Mouse (Mus musculus): ENCODE data around the gene 4933405L10Rik. TPM values are rescaled to one million over a fixed set of nuclear protein-coding genes. Genes with fewer than 3 reads are reported as not detected.

The 4933405L10Rik gene
- polyA plus RNA-seq, 1 experiment = not detected

DNA sequence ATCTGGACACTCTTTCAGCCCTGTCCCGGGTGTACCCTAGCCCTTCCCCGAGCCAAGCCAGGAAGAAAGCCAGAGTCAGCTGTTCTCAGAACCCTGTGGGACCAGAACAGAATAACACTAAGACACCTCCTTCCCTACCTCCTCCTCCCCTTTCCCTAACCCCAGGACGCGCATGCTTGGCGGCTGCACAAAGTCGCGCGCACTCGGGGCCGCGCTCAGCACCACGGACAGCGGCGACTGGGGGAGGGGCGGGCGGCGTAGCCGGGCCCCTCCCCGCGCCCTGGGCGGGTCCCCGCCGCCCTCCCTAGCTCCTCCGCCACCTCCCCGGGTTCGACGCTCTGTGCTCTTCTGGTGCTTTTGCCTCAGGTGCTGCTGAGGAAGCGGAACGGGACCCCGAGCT lies 13.8 kb upstream of the 4933405L10Rik start:
- no peak for TF ChIP-seq CTCF (IDR thresholded peaks at IDR 0.05; ENCODE audit: borderline replicate concordance, control insufficient read depth, extremely low read depth, insufficient read depth, low read length, poor library complexity)
- TF ChIP-seq POLR2A (IDR thresholded peaks at IDR 0.05; ENCODE audit: control insufficient read depth, extremely low read depth, insufficient read depth, low read length, poor library complexity) = no peak
- 89% methylated on average over 28 of the region's 30 CpGs for WGBS
- Histone ChIP-seq H3K4me1 (replicated peaks; ENCODE audit: control insufficient read depth, insufficient read depth, low read length) (0 out of 2 replicates have a peak, but pooled peaks cover 2% of the 10 kb centered on the region), H3K27me3 (ENCODE audit: control insufficient read depth, insufficient read depth, low read length) (no peaks in the 10 kb centered on the region), H3K4me3 (ENCODE audit: control insufficient read depth, insufficient read depth, low read length) (no peak overlapping the region), H3K36me3 (ENCODE audit: control insufficient read depth, insufficient read depth, low read length) (peaks cover 95% of the 10 kb centered on the region), H3K27ac (ENCODE audit: control insufficient read depth, insufficient read depth, low read length) (no peak overlapping the region)
- DNase-seq = no peak

DNA sequence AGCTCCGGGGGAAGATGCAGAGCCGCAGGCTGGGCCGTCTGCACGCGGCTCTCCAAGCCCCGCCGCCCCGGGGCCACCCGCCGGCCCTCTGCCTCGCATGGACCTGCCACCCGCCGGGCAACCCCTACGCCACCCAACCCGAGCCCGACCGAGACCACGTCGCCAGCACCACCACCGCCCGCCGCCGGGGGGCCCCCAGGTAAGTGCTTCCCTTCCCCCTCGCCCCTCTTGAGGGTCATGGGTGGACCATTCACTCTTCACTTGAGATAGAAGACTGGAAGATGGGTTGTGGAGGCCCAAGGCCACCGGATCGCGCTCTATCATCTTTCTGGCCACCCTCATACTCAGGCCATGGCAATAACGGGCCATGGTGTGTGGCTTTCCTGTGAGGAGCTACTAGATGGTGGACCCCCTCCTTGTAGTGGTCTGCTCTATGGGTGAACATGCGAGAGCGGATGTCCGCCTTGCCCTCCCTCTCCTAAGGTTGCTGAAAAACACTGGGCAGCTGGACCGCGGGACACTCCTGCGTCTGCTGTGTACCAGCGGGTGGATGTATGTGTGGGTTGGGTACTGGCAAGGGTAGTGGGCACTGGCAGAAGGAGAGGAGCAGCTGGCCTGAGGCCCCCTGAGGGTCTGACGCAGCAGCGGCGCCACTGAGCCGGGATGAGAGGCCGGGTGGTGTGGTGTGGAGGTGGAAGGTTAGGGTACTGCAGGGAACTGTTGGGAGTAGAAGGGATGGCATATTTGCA lies 13.2 kb upstream of the 4933405L10Rik start:
- H3K4me3 ChIP-seq (ENCODE audit: control insufficient read depth, insufficient read depth, low read length) = no peak overlapping the region
- 95% methylated on average over 40 of the region's 40 CpGs for WGBS
- H3K27me3 ChIP-seq (ENCODE audit: control insufficient read depth, insufficient read depth, low read length) = no peaks in the 10 kb centered on the region
- H3K27ac ChIP-seq (ENCODE audit: control insufficient read depth, insufficient read depth, low read length) = no peak overlapping the region
- DNase-seq = no peak
- TF ChIP-seq CTCF (IDR thresholded peaks at IDR 0.05; ENCODE audit: borderline replicate concordance, control insufficient read depth, extremely low read depth, insufficient read depth, low read length, poor library complexity) = no peak
- TF ChIP-seq POLR2A (IDR thresholded peaks at IDR 0.05; ENCODE audit: control insufficient read depth, extremely low read depth, insufficient read depth, low read length, poor library complexity) = no peak
- peaks cover 89% of the 10 kb centered on the region for H3K36me3 ChIP-seq (ENCODE audit: control insufficient read depth, insufficient read depth, low read length)
- H3K4me1 ChIP-seq (replicated peaks; ENCODE audit: control insufficient read depth, insufficient read depth, low read length) = no peaks in the 10 kb centered on the region

DNA sequence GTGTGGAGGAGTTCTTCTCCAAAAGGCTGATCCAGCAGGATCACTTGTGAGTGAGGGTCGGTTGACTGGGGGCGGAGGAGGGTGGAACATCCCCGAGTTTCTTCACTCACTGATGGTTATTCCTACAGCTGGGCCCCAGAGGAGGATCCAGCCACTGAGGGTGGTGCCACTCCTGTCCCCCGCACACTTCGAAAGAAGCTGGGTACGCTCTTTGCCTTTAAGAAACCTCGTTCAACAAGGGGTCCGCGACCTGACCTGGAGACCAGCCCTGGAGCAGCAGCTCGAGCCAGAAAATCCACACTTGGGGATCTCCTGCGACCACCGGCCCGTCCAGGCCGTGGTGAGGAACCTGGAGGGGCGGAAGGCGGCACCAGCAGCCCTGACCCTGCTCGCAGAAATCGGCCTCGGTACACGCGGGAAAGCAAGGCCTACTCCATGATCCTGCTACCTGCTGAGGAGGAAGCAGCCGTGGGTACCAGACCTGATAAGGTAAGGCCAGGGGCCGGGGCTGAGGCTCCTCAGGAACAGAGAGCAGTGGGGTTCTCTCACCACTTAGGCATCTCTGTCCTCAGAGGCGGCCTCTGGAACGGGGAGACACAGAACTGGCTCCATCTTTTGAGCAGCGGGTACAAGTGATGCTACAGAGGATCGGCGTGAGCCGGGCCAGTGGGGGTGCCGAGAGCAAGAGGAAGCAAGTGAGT lies 12.2 kb upstream of the 4933405L10Rik start:
- H3K4me3 ChIP-seq (ENCODE audit: control insufficient read depth, insufficient read depth, low read length) = no peak overlapping the region
- H3K36me3 ChIP-seq (ENCODE audit: control insufficient read depth, insufficient read depth, low read length) = peaks cover 80% of the 10 kb centered on the region
- no peak for DNase-seq
- no peak for TF ChIP-seq CTCF (IDR thresholded peaks at IDR 0.05; ENCODE audit: borderline replicate concordance, control insufficient read depth, extremely low read depth, insufficient read depth, low read length, poor library complexity)
- TF ChIP-seq POLR2A (IDR thresholded peaks at IDR 0.05; ENCODE audit: control insufficient read depth, extremely low read depth, insufficient read depth, low read length, poor library complexity) = no peak
- WGBS = 96% methylated on average over 30 of the region's 30 CpGs
- H3K4me1 ChIP-seq (replicated peaks; ENCODE audit: control insufficient read depth, insufficient read depth, low read length) = peaks cover 9% of the 10 kb centered on the region
- H3K27ac ChIP-seq (ENCODE audit: control insufficient read depth, insufficient read depth, low read length) = no peak overlapping the region
- no peaks in the 10 kb centered on the region for H3K27me3 ChIP-seq (ENCODE audit: control insufficient read depth, insufficient read depth, low read length)

DNA sequence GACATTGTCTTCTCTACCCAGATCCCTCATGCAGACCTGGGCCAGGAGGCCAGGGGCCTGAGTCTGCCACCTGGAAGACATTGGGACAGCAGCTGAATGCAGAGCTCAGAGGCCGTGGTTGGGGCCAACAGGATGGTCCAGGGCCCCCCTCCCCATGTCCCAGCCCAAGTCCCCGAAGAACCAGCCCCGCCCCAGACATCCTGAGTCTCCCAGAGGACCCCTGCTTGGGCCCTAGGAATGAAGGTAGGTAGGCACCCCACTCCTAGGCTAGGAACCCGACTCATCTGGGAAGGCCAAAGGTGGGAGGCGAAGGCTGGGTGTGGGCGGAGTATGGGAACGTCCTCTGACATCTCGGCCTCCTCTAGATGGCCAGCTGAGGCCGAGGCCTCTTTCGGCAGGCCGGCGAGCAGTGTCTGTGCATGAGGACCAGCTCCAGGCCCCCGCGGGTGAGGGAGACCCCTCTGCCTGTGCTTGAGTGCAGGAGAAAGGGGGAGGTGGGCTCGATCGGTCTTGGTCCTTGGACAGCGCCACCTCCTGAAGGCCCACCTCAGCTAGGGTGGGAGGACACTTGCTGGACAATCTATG lies 10.2 kb upstream of the 4933405L10Rik start:
- Histone ChIP-seq H3K4me3 (ENCODE audit: control insufficient read depth, insufficient read depth, low read length) (no peak overlapping the region), H3K27me3 (ENCODE audit: control insufficient read depth, insufficient read depth, low read length) (no peaks in the 10 kb centered on the region), H3K4me1 (replicated peaks; ENCODE audit: control insufficient read depth, insufficient read depth, low read length) (peaks cover 20% of the 10 kb centered on the region), H3K36me3 (ENCODE audit: control insufficient read depth, insufficient read depth, low read length) (peaks cover 60% of the 10 kb centered on the region), H3K27ac (ENCODE audit: control insufficient read depth, insufficient read depth, low read length) (no peak overlapping the region)
- 95% methylated on average over 17 of the region's 17 CpGs for WGBS
- no peak for DNase-seq
- TF ChIP-seq CTCF (IDR thresholded peaks at IDR 0.05; ENCODE audit: borderline replicate concordance, control insufficient read depth, extremely low read depth, insufficient read depth, low read length, poor library complexity) (no peak), POLR2A (IDR thresholded peaks at IDR 0.05; ENCODE audit: control insufficient read depth, extremely low read depth, insufficient read depth, low read length, poor library complexity) (no peak)

DNA sequence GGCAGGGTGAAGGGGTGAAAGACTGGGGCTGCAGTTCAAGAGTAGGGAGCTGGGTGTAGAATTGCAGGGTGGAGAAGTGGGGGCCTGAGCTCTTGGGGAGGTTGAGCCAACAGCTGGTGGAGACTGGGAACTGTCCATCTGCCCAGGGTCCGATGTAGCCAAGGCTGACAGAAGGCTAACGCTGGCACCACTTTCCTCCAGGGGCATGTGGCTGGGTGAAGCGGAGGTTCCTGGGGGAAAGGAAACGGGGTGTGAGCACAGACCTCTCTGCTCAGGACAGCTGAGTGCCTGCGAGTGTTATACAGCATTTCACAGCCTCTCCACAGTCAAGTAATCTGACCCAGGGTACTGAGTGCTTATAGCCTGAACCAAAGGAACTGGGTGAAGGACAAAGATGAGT lies 8.7 kb upstream of the 4933405L10Rik start:
- Histone ChIP-seq H3K27ac (ENCODE audit: control insufficient read depth, insufficient read depth, low read length) (no peak overlapping the region), H3K27me3 (ENCODE audit: control insufficient read depth, insufficient read depth, low read length) (no peaks in the 10 kb centered on the region), H3K36me3 (ENCODE audit: control insufficient read depth, insufficient read depth, low read length) (peaks cover 46% of the 10 kb centered on the region), H3K4me1 (replicated peaks; ENCODE audit: control insufficient read depth, insufficient read depth, low read length) (peaks cover 20% of the 10 kb centered on the region), H3K4me3 (ENCODE audit: control insufficient read depth, insufficient read depth, low read length) (no peak overlapping the region)
- 98% methylated on average over 5 of the region's 5 CpGs for WGBS
- no peak for DNase-seq
- TF ChIP-seq POLR2A (IDR thresholded peaks at IDR 0.05; ENCODE audit: control insufficient read depth, extremely low read depth, insufficient read depth, low read length, poor library complexity) = no peak
- no peak for TF ChIP-seq CTCF (IDR thresholded peaks at IDR 0.05; ENCODE audit: borderline replicate concordance, control insufficient read depth, extremely low read depth, insufficient read depth, low read length, poor library complexity)

DNA sequence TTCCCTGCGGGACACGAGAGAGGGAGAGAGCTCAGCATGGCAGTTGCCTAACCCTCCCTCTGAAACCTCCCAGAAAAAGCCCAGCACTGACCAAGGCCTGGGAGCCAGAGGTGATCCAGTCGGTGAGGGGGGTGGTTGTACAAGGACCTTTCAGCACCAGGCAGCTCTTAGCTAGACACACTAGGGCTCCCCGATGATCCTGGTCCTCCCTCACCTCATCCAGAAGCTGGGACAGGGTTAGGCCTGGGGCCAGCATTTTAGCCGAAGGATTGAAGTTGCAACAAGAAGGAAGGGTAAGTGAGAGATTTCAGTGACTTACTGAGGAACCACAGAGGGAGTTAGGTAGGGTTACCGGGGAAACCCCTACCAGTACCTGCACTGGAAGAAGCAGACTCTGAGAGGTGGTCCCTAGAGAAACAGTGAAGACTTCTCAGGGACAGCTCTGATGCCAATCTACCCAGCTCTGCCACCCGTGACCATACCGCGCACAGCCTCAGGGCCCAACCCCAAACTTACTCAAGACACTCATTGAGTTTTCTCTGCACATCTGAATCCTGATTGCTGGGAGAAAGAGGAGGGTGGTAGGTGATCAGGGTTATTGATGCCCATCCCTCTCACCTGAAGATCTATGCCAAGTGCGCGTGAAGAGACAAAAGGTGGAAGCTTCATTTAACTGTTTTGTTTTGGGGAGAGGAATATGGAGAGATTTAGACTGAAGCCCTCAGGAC lies 7.8 kb upstream of the 4933405L10Rik start:
- 94% methylated on average over 11 of the region's 11 CpGs for WGBS
- Histone ChIP-seq H3K4me1 (replicated peaks; ENCODE audit: control insufficient read depth, insufficient read depth, low read length) (peaks cover 20% of the 10 kb centered on the region), H3K4me3 (ENCODE audit: control insufficient read depth, insufficient read depth, low read length) (peak overlapping the region; percentile 88; the same call in 1 of the 2 replicates), H3K27me3 (ENCODE audit: control insufficient read depth, insufficient read depth, low read length) (no peaks in the 10 kb centered on the region), H3K36me3 (ENCODE audit: control insufficient read depth, insufficient read depth, low read length) (peaks cover 37% of the 10 kb centered on the region), H3K27ac (ENCODE audit: control insufficient read depth, insufficient read depth, low read length) (no peak overlapping the region)
- no peak for TF ChIP-seq POLR2A (IDR thresholded peaks at IDR 0.05; ENCODE audit: control insufficient read depth, extremely low read depth, insufficient read depth, low read length, poor library complexity)
- no peak for TF ChIP-seq CTCF (IDR thresholded peaks at IDR 0.05; ENCODE audit: borderline replicate concordance, control insufficient read depth, extremely low read depth, insufficient read depth, low read length, poor library complexity)
- no peak for DNase-seq

Measured in thymus, adult 2 months (tissue).